Mouse (Mus musculus) kidney, postnatal 14 days (tissue): ENCODE data around the gene Milr1.
"Not testable (repeated sequence)": the region's sequence is repeated elsewhere in the genome, so short reads cannot be mapped to it uniquely, and the experiment has no call there.

ENCODE experiments used
- DNase-seq: peaks from one replicate; pipeline ENCODE4 v3.0.0; 2022; ENCODE audit warnings: mixed read lengths

Milr1 gene

GRCm38 (mm10) chr11:106736614-106737013, 14.4 kb upstream of the Milr1 start:
- no peak for DNase-seq

- peak; percentile 72 for DNase-seq
Measured at GRCm38 (mm10) chr11:106737178-106737621, 13.8 kb upstream of the Milr1 start.

- DNase-seq, result no peak
Measured at GRCm38 (mm10) chr11:106739116-106739515, 11.9 kb upstream of the Milr1 start.

- DNase-seq, result not testable (repeated sequence)
Measured at GRCm38 (mm10) chr11:106740724-106741123, 10.3 kb upstream of the Milr1 start.

- DNase-seq, result no peak
Measured at GRCm38 (mm10) chr11:106741232-106741631, 9.8 kb upstream of the Milr1 start.

- DNase-seq, result no peak
Measured at GRCm38 (mm10) chr11:106741826-106742225, 9.2 kb upstream of the Milr1 start.

GRCm38 (mm10) chr11:106742388-106742841, 8.6 kb upstream of the Milr1 start:
- no peak for DNase-seq

- DNase-seq, result no peak
Measured at GRCm38 (mm10) chr11:106744949-106745348, 6.1 kb upstream of the Milr1 start.

GRCm38 (mm10) chr11:106749557-106750120, 1.4 kb upstream of the Milr1 start:
- not testable (repeated sequence) for DNase-seq

GRCm38 (mm10) chr11:106750121-106750751, 790 bp upstream of the Milr1 start, which contains the start of gene Pecam1:
Pecam1 (minus strand) TSS chr11:106750628.
- DNase-seq, result no peak

GRCm38 (mm10) chr11:106752103-106752502, 1.1 kb downstream of the Milr1 start:
- no peak for DNase-seq

GRCm38 (mm10) chr11:106753314-106753713, 2.3 kb downstream of the Milr1 start:
- DNase-seq, result no peak

- no peak for DNase-seq
Measured at GRCm38 (mm10) chr11:106755583-106755982, 4.6 kb downstream of the Milr1 start.

- DNase-seq, result no peak
Measured at GRCm38 (mm10) chr11:106759028-106759427, 8.0 kb downstream of the Milr1 start.

GRCm38 (mm10) chr11:106760511-106760910, 9.5 kb downstream of the Milr1 start:
- no peak for DNase-seq

GRCm38 (mm10) chr11:106762139-106762799, 11.2 kb downstream of the Milr1 start:
- DNase-seq, result peak; percentile 48

GRCm38 (mm10) chr11:106762800-106763185, 11.8 kb downstream of the Milr1 start:
- no peak for DNase-seq

GRCm38 (mm10) chr11:106766611-106767162, 15.7 kb downstream of the Milr1 start:
- no peak for DNase-seq

GRCm38 (mm10) chr11:106767516-106767915, 16.5 kb downstream of the Milr1 start:
- DNase-seq, result no peak

GRCm38 (mm10) chr11:106770195-106770974, 19.4 kb downstream of the Milr1 start:
- no peak for DNase-seq

GRCm38 (mm10) chr11:106773061-106773460, 22.0 kb downstream of the Milr1 start:
- no peak for DNase-seq

- peak; percentile 38 for DNase-seq
Measured at GRCm38 (mm10) chr11:106776960-106777359, 25.9 kb downstream of the Milr1 start.

- DNase-seq, result peak; percentile 33
Measured at GRCm38 (mm10) chr11:106777395-106777794, 26.4 kb downstream of the Milr1 start.
